Mouse (Mus musculus) forebrain, embryonic 14.5 days (tissue): ENCODE results near the gene Arhgap1. TPM values are rescaled to one million over a fixed set of nuclear protein-coding genes. Genes with fewer than 3 reads are reported as not detected.
A peak's percentile ranks its signal among the peaks of the same experiment; 100 is the strongest.

Experiments
- ATAC-seq: fragments of 200-750 bp; cut with Nextera tagmentation; 2 replicates; pipeline ENCODE4 v1.8.0; 2017; ENCODE audit warnings: mild to moderate bottlenecking, moderate library complexity
- DNase-seq: peaks from one replicate; pipeline ENCODE4 v3.0.0-alpha.2; 2015; ENCODE audit warnings: low spot score
- H3K27ac ChIP-seq: fragments of 300-500 bp; sonication (generic); 2 replicates; pipeline ENCODE4 v1.5.1; 2014; ENCODE audit warnings: low read depth, mild to moderate bottlenecking, control low read depth, low read length, moderate library complexity
- H3K27me3 ChIP-seq: fragments of 300-500 bp; sonication (generic); replicated peaks from 2 replicates; pipeline ENCODE4 v1.6.1; 2014; ENCODE audit warnings: low read length, control low read depth, mixed read lengths; ENCODE audit not compliant: control insufficient read depth, insufficient read depth
- H3K36me3 ChIP-seq: fragments of 300-500 bp; sonication (generic); 2 replicates; pipeline ENCODE4 v1.6.1; 2014; ENCODE audit warnings: low read length, control low read depth; ENCODE audit not compliant: control insufficient read depth, insufficient read depth
- H3K4me1 ChIP-seq: fragments of 300-500 bp; sonication (generic); 2 replicates; pipeline ENCODE4 v1.6.1; 2014; ENCODE audit warnings: antibody characterized with exemption, low read length, control low read depth; ENCODE audit not compliant: control insufficient read depth, insufficient read depth
- H3K4me2 ChIP-seq: fragments of 300-500 bp; sonication (generic); 2 replicates; pipeline ENCODE4 v1.6.1; 2014; ENCODE audit warnings: mild to moderate bottlenecking, control low read depth, low read length
- H3K4me3 ChIP-seq: fragments of 300-500 bp; sonication (generic); 2 replicates; pipeline ENCODE4 v1.5.1; 2014; ENCODE audit warnings: low read depth, low read length, control low read depth
- H3K9ac ChIP-seq: fragments of 300-500 bp; sonication (generic); 2 replicates; pipeline ENCODE4 v1.6.1; 2014; ENCODE audit warnings: mild to moderate bottlenecking, low read length, control low read depth, moderate library complexity
- H3K9me3 ChIP-seq: fragments of 300-500 bp; sonication (generic); replicated peaks from 2 replicates; pipeline ENCODE4 v1.6.1; 2016; ENCODE audit warnings: low read length, control low read depth, mixed read lengths; ENCODE audit not compliant: control insufficient read depth
- WGBS: fragments of 180-500 bp; shearing (Covaris S2); extraction: QIAGEN DNeasy Blood & Tissue Kit; methylation state at CpG from one replicate; pipeline ENCODE4 v1.1.7; 2014; 5-methylcytosine and 5-hydroxymethylcytosine counted together
- polyA plus RNA-seq: library from polyadenylated mRNA; unstranded; fragments of >200 nt; fragmentation: Nextera tagmentation; extraction: Ambion mirVana; gene quantifications from 2 replicates; pipeline ENCODE4 v1.2.1, GENCODE M21; 2014

Arhgap1 gene
- polyA plus RNA-seq, 1 experiment from 2014 or later, result 87.9 TPM

DNA sequence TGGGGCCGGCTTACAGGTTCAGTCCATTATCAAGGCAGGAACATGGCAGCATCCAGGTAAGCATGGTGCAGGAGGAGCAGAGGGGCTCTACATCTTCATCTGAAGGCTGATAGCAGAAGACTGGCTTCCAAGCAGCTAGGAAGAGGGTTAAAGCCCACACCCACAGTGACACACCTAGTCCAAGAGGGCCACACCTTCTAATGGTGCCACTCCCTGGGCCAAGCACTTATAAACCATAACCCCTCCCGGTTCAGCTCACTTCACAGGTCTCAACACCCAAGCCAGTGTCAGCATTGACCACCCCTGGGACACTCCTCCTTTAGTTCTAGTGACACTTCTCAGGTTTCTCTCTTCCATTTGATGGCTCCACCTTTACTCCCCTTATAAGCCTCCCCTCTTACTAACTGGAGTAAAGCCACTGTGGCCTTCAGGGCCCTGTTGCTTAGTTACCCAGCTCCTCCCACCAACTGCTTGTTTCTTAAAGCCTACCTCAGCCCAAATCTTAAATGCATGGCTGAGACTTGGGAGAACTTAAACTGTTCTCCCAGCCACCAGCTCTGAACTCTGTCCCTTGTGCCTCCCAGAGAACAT, 6.7 kb upstream of the Arhgap1 start:
- Histone ChIP-seq H3K36me3 (peaks cover 48% of the 10 kb centered on the region), H3K4me2 (no peak overlapping the region), H3K27ac (no peak overlapping the region), H3K9ac (no peak overlapping the region), H3K4me1 (no peaks in the 10 kb centered on the region), H3K9me3 (no peaks in the 10 kb centered on the region), H3K4me3 (no peak overlapping the region), H3K27me3 (no peaks in the 10 kb centered on the region)
- no peak for ATAC-seq
- no peak for DNase-seq
- 94% methylated on average over 2 of the region's 2 CpGs for WGBS

DNA sequence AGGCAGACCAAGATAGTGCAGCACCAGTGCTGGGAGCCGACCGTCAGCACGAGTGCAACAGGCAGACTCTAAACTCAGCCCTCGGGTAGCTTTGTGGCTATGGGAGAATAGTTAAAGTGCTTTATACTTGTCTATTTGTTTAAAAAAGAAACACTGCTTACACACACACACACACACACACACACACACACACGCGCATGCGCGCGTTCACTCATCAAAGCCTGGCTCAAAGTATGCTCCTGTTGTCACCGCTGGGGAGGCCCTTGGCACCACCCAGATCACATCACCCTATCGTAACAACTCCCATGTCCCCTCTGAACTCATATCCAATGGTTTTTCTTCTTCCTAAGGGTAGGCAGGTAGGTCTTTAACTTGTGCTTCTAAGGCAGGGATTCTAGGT, 5.6 kb upstream of the Arhgap1 start:
- WGBS, result 93% methylated on average over 11 of the region's 11 CpGs
- no peak overlapping the region for H3K4me3 ChIP-seq
- no peak overlapping the region for H3K4me2 ChIP-seq
- no peaks in the 10 kb centered on the region for H3K9me3 ChIP-seq
- ATAC-seq, result no peak
- H3K9ac ChIP-seq, result no peak overlapping the region
- DNase-seq, result no peak
- H3K36me3 ChIP-seq, result peaks cover 49% of the 10 kb centered on the region
- H3K27me3 ChIP-seq, result no peaks in the 10 kb centered on the region
- peaks cover 6% of the 10 kb centered on the region for H3K4me1 ChIP-seq
- H3K27ac ChIP-seq, result no peak overlapping the region

DNA sequence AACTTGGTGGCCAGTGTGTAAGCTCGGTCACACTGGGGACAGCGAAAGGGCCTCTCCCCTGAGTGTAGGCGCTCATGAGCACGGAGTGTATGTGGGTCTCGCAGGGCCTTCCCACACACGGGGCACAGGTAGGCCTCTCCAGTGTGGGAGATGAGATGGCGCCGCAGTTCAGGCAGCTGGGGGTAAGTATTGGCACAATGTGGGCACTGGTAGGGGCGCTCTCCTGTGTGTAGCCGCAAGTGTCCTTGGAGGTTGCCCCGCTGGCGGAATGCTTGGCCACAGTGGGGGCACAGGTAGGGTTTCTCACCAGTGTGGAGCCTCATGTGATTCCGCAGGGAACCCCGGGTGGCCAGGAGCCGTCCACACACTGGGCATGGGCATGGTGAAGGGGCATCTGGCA, 4.3 kb upstream of the Arhgap1 start:
- H3K27ac ChIP-seq, result no peak overlapping the region
- no peak overlapping the region for H3K4me2 ChIP-seq
- no peak overlapping the region for H3K4me3 ChIP-seq
- ATAC-seq (no peak), DNase-seq (no peak)
- 96% methylated on average over 15 of the region's 15 CpGs for WGBS
- H3K9me3 ChIP-seq, result no peaks in the 10 kb centered on the region
- peaks cover 6% of the 10 kb centered on the region for H3K4me1 ChIP-seq
- no peak overlapping the region for H3K9ac ChIP-seq
- no peaks in the 10 kb centered on the region for H3K27me3 ChIP-seq
- peaks cover 49% of the 10 kb centered on the region for H3K36me3 ChIP-seq

DNA sequence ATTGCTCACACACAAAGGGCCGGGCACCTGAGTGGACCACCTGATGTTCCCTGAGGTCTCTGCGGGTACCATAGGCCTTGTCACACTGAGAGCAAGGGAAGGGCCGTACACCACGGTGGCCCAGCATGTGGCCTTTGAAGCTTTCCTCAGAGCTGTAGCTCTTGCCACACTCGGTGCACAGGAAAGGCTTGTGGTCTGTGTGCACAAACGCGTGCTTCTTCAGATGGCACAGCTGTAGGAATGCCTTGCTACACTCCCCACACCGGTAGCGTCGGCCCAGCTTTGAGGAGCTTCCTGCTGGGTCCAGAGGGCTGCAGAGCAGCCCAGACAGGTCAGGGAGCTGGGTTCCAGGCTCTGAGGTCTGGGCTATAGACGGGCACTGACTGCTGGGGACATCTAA, 3.8 kb upstream of the Arhgap1 start:
- H3K27me3 ChIP-seq, result no peaks in the 10 kb centered on the region
- H3K27ac ChIP-seq, result no peak overlapping the region
- no peak overlapping the region for H3K4me2 ChIP-seq
- H3K4me1 ChIP-seq, result peaks cover 9% of the 10 kb centered on the region
- H3K36me3 ChIP-seq, result peaks cover 49% of the 10 kb centered on the region
- ATAC-seq, result no peak
- no peak overlapping the region for H3K4me3 ChIP-seq
- no peaks in the 10 kb centered on the region for H3K9me3 ChIP-seq
- no peak for DNase-seq
- 92% methylated on average over 11 of the region's 11 CpGs for WGBS
- no peak overlapping the region for H3K9ac ChIP-seq

DNA sequence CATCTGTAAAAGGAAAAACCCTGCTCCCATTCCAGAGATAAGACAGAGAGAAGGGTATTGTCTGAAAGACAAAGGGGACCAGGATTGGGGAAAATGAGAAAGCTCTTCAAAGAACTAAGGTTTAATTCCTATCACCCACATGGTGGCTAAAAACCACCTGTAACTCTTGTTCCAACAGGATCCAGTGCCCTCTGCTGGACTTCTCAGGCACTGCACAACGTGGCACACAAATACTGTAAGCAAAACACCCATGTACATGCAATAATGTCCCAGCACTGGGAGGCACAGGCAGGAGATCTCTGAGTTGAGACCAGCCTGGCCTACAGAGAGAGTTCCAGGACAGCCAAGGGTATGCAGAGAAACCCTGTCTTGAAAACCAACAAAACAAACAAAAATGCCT, 2.9 kb upstream of the Arhgap1 start:
- Histone ChIP-seq H3K4me1 (peaks cover 13% of the 10 kb centered on the region), H3K27me3 (no peaks in the 10 kb centered on the region), H3K9me3 (no peaks in the 10 kb centered on the region), H3K4me3 (no peak overlapping the region), H3K36me3 (peaks cover 50% of the 10 kb centered on the region), H3K9ac (no peak overlapping the region), H3K4me2 (no peak overlapping the region), H3K27ac (no peak overlapping the region)
- DNase-seq (peak; percentile 79), ATAC-seq (no peak)
- WGBS, result 32% methylated on average over 1 of the region's 1 CpGs

DNA sequence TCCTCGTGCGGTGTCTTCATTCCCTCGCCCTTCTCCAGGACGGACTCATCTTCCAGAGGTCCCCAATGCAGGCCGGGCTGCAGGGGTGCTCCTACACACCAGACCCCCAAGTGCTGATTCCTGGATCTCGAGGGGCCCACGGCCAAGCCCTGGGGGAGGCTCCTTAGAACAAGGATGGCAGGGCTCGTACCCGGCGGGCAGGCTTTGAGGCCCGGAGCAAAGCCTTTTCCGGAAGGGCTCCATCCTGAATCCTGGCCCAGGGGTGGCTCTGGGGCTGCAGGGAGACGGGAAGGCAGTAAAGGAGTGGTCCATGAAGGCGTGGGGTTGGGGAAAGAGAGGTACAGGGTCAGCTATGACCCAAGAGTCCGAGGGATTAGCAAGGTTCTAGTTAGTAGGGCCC, 508 bp upstream of the Arhgap1 start:
- Histone ChIP-seq H3K9me3 (no peaks in the 10 kb centered on the region), H3K36me3 (peaks cover 48% of the 10 kb centered on the region), H3K27ac (peak overlapping the region; percentile 79; the same call in 1 of the 2 replicates), H3K4me3 (peak overlapping the region; percentile 90), H3K4me2 (peak overlapping the region; percentile 100), H3K4me1 (peaks cover 13% of the 10 kb centered on the region), H3K27me3 (no peaks in the 10 kb centered on the region), H3K9ac (peak overlapping the region; percentile 94)
- DNase-seq, result no peak
- 5% methylated on average over 15 of the region's 15 CpGs for WGBS
- no peak for ATAC-seq

DNA sequence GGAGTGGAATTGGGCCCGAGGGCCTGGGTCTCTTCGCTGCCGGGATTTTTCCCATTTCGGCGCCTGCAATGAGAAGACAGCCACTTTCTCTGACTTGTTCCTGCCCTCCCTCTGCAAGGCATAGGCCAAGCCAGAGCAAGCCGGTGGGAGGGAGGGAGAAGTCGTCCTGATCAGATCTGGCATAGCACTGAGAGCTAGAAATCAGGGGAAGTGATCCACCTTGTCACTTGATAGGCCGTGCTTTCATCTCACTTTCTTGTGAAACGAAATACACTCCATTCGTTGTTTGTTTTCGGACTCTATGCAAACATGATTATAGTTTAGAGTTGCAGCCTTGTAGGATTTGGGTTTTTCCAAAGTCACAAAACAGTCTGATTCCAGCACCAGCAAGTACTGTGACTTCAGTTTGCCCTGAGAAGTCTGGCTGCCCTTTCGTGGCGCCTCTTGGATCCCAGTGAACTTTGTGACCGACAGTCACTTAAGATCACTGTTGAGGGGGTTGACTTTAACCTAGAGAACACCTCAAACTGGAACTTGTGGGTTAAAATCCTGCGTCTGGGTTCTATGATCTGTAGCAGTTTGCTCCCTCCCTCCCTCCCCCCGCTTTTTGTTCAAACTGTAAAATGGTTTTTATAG, 818 bp downstream of the Arhgap1 start:
- H3K4me3 ChIP-seq, result peak overlapping the region; percentile 90
- ATAC-seq, result peak; percentile 45
- no peaks in the 10 kb centered on the region for H3K9me3 ChIP-seq
- H3K27ac ChIP-seq, result peak overlapping the region; percentile 66
- peaks cover 13% of the 10 kb centered on the region for H3K4me1 ChIP-seq
- H3K9ac ChIP-seq, result peak overlapping the region; percentile 80
- 20% methylated on average over 16 of the region's 16 CpGs for WGBS
- peak overlapping the region; percentile 100 for H3K4me2 ChIP-seq
- DNase-seq, result no peak
- peaks cover 48% of the 10 kb centered on the region for H3K36me3 ChIP-seq
- no peaks in the 10 kb centered on the region for H3K27me3 ChIP-seq

DNA sequence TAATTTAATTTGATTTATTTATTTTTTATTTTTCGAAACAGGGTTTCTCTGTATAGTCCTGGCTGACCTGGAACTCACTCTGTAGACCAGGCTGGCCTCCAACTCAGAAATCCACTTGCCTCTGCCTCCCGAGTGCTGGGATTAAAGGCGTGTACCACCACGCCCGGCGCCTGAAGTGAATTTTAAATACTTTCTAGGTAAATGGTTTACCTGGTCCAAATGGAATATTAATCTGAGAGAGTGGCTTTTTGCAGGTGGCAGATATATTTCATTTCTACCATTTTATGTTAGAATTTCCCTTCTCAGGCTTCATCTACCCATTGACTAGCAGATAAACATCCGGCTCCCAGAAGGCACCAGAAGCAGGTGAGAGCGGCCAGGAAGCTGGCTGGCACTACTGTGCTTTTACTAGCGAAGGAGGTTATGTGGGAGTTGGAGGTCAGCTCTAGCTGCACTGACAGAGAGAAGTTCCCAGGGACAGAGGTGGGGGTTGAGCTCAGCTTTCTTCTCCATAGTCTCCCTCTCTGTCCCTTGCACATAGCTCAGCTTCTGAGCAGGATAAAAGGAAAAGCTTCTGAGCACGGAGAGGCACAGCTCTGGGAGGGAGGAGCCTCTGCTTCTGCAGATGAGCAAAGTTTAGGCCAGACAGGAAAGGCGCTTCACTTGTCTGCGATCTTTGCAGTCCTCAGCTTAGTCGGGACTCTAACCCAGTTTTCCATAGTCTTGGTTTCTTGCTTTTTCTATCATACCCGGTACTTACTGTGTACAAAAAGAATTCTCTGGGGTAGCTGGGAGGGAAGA, 2.0 kb downstream of the Arhgap1 start:
- Histone ChIP-seq H3K4me2 (no peak overlapping the region), H3K4me1 (peaks cover 13% of the 10 kb centered on the region), H3K4me3 (no peak overlapping the region), H3K36me3 (peaks cover 48% of the 10 kb centered on the region), H3K9me3 (no peaks in the 10 kb centered on the region), H3K9ac (no peak overlapping the region), H3K27me3 (no peaks in the 10 kb centered on the region), H3K27ac (no peak overlapping the region)
- no peak for ATAC-seq
- 87% methylated on average over 14 of the region's 14 CpGs for WGBS
- no peak for DNase-seq

DNA sequence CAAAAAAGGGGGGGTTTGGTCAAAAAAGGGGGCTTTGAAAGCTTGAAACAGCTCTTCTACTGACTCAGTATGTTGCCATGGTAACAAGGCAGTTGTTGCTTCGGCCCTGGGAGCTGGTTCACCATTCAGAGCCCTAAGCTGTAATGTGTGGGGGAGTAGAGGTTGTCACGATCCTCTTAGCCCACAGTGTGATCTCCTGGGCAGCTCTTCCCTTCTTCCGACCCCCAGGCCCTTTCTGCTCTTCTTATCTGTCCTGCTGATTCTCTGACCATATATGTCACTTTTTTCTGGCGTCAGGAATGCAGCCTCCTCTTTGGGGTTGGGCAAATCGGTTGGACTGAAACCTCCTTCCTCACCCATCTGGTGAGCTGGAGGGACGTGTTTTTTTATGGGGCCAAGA, 3.2 kb downstream of the Arhgap1 start:
- no peak for ATAC-seq
- Histone ChIP-seq H3K9ac (0 out of 2 replicates have a peak overlapping the region, but pooled peaks have one; percentile 13), H3K27ac (no peak overlapping the region), H3K4me1 (peaks cover 13% of the 10 kb centered on the region), H3K4me2 (no peak overlapping the region), H3K27me3 (no peaks in the 10 kb centered on the region), H3K36me3 (peaks cover 48% of the 10 kb centered on the region), H3K9me3 (no peaks in the 10 kb centered on the region), H3K4me3 (no peak overlapping the region)
- peak; percentile 12 for DNase-seq
- 63% methylated on average over 6 of the region's 6 CpGs for WGBS
